Mouse (Mus musculus) ES-Bruce4 (cell line): ENCODE results near the gene Metrnl. TPM values are rescaled to one million over a fixed set of nuclear protein-coding genes. Genes with fewer than 3 reads are reported as not detected.

ENCODE experiments used
- H3K27ac ChIP-seq: 2 replicates; pipeline ENCODE4 v1.5.1; 2012; ENCODE audit warnings: low read length, inconsistent platforms; ENCODE audit not compliant: insufficient read depth
- H3K27me3 ChIP-seq: 2 replicates; pipeline ENCODE4 v1.6.1; 2012; ENCODE audit warnings: mild to moderate bottlenecking, low read length, inconsistent platforms; ENCODE audit not compliant: control insufficient read depth, poor library complexity, insufficient read depth, severe bottlenecking
- H3K36me3 ChIP-seq: 2 replicates; pipeline ENCODE4 v1.6.1; 2012; ENCODE audit warnings: inconsistent platforms, mild to moderate bottlenecking, low read length, moderate library complexity; ENCODE audit not compliant: control insufficient read depth, poor library complexity, insufficient read depth, severe bottlenecking
- H3K4me1 ChIP-seq: one replicate; pipeline ENCODE4 v1.8.1; 2011; ENCODE audit warnings: low read length; ENCODE audit not compliant: control insufficient read depth, insufficient read depth
- H3K4me3 ChIP-seq: 2 replicates; pipeline ENCODE4 v1.5.1; 2011; ENCODE audit warnings: low read depth, mild to moderate bottlenecking, low read length
- H3K9ac ChIP-seq: 2 replicates; pipeline ENCODE4 v1.6.1; 2012; ENCODE audit warnings: low read depth, mild to moderate bottlenecking, inconsistent platforms; ENCODE audit not compliant: poor library complexity, severe bottlenecking
- H3K9me3 ChIP-seq: replicated peaks from 2 replicates; pipeline ENCODE4 v1.6.1; 2012; ENCODE audit warnings: mild to moderate bottlenecking, low read length, inconsistent platforms; ENCODE audit not compliant: control insufficient read depth, poor library complexity, insufficient read depth, severe bottlenecking
- CTCF ChIP-seq: IDR thresholded peaks from one replicate; pipeline ENCODE4 v1.8.1; 2011; ENCODE audit warnings: low read depth, low read length
- EP300 ChIP-seq: IDR thresholded peaks from 2 replicates; pipeline ENCODE4 v1.6.1; 2011; ENCODE audit warnings: low read depth, low read length; ENCODE audit not compliant: insufficient read depth
- POLR2A ChIP-seq: IDR thresholded peaks from one replicate; pipeline ENCODE4 v1.8.1; 2011; ENCODE audit warnings: low read length; ENCODE audit not compliant: insufficient read depth
- polyA plus RNA-seq: library from polyadenylated mRNA; stranded (reverse); fragments of >200 nt; gene quantifications from 2 replicates; pipeline ENCODE4 v1.2.4, GENCODE M21; 2011; ENCODE audit warnings: low read depth; ENCODE audit not compliant: missing spikeins, insufficient read depth, insufficient read length

Gene Metrnl
- polyA plus RNA-seq, 1 experiment = 2.6 TPM

GRCm38 (mm10) chr11:121668776-121669175 lies 32.6 kb upstream of the Metrnl start:
- H3K4me3 ChIP-seq = no peak overlapping the region
- H3K36me3 ChIP-seq = peaks cover 6% of the 10 kb centered on the region; the same call in 1 of the 2 replicates
- no peak overlapping the region for H3K9ac ChIP-seq
- no peaks in the 10 kb centered on the region for H3K4me1 ChIP-seq
- H3K9me3 ChIP-seq = no peaks in the 10 kb centered on the region
- no peaks in the 10 kb centered on the region for H3K27me3 ChIP-seq
- TF ChIP-seq POLR2A = no peak
- TF ChIP-seq EP300 = no peak
- TF ChIP-seq CTCF = no peak
- no peak overlapping the region for H3K27ac ChIP-seq

- H3K27me3 ChIP-seq = no peaks in the 10 kb centered on the region
- no peak overlapping the region for H3K4me3 ChIP-seq
- H3K9ac ChIP-seq = no peak overlapping the region
- H3K9me3 ChIP-seq = peaks cover 2% of the 10 kb centered on the region; the same call in 1 of the 2 replicates
- H3K27ac ChIP-seq = no peak overlapping the region
- no peaks in the 10 kb centered on the region for H3K4me1 ChIP-seq
- TF ChIP-seq POLR2A (no peak), EP300 (no peak), CTCF (no peak)
- peaks cover 4% of the 10 kb centered on the region; the same call in 1 of the 2 replicates for H3K36me3 ChIP-seq
Measured at GRCm38 (mm10) chr11:121670926-121671325, 30.4 kb upstream of the Metrnl start.

GRCm38 (mm10) chr11:121672312-121672989 lies 28.9 kb upstream of the Metrnl start:
- Histone ChIP-seq H3K9ac (peak overlapping the region; percentile 64), H3K9me3 (peaks cover 4% of the 10 kb centered on the region; the same call in 1 of the 2 replicates), H3K27me3 (no peaks in the 10 kb centered on the region), H3K4me1 (no peaks in the 10 kb centered on the region), H3K36me3 (peaks cover 4% of the 10 kb centered on the region; the same call in 1 of the 2 replicates), H3K27ac (peak overlapping the region; percentile 55), H3K4me3 (peak overlapping the region; percentile 94)
- TF ChIP-seq CTCF = no peak
- TF ChIP-seq EP300 = no peak
- no peak for TF ChIP-seq POLR2A

- no peaks in the 10 kb centered on the region for H3K27me3 ChIP-seq
- TF ChIP-seq CTCF = no peak
- peak; percentile 90 for TF ChIP-seq POLR2A
- H3K4me1 ChIP-seq = no peaks in the 10 kb centered on the region
- H3K9me3 ChIP-seq = peaks cover 4% of the 10 kb centered on the region; the same call in 1 of the 2 replicates
- H3K9ac ChIP-seq = peak within 1 kb of the TSS; percentile 65
- H3K36me3 ChIP-seq = 0 out of 2 replicates have a peak, but pooled peaks cover 4% of the 10 kb centered on the region
- H3K27ac ChIP-seq = peak within 1 kb of the TSS; percentile 57
- peak within 1 kb of the TSS; percentile 94 for H3K4me3 ChIP-seq
Measured at GRCm38 (mm10) chr11:121672990-121673572, 28.3 kb upstream of the Metrnl start, which contains the start of gene B3gntl1. TSS of gene B3gntl1 (minus strand) at chr11:121673153.

- H3K27me3 ChIP-seq = no peaks in the 10 kb centered on the region
- H3K4me3 ChIP-seq = peak overlapping the region; percentile 46
- H3K9me3 ChIP-seq = peaks cover 4% of the 10 kb centered on the region; the same call in 1 of the 2 replicates
- H3K9ac ChIP-seq = peak overlapping the region; percentile 65
- peak overlapping the region; percentile 57 for H3K27ac ChIP-seq
- TF ChIP-seq EP300 (no peak), POLR2A (no peak), CTCF (no peak)
- no peaks in the 10 kb centered on the region for H3K4me1 ChIP-seq
- 0 out of 2 replicates have a peak, but pooled peaks cover 2% of the 10 kb centered on the region for H3K36me3 ChIP-seq
Measured at GRCm38 (mm10) chr11:121673629-121674028, 27.7 kb upstream of the Metrnl start.

GRCm38 (mm10) chr11:121676836-121677235 lies 24.5 kb upstream of the Metrnl start:
- no peaks in the 10 kb centered on the region for H3K27me3 ChIP-seq
- no peak overlapping the region for H3K9ac ChIP-seq
- TF ChIP-seq CTCF (no peak), POLR2A (no peak), EP300 (no peak)
- no peaks in the 10 kb centered on the region for H3K36me3 ChIP-seq
- peaks cover 4% of the 10 kb centered on the region; the same call in 1 of the 2 replicates for H3K9me3 ChIP-seq
- no peak overlapping the region for H3K27ac ChIP-seq
- H3K4me1 ChIP-seq = no peaks in the 10 kb centered on the region
- no peak overlapping the region for H3K4me3 ChIP-seq
